Mouse (Mus musculus) heart, postnatal 4 days (tissue): ENCODE results near the gene N4bp3. TPM values are rescaled to one million over a fixed set of nuclear protein-coding genes. Genes with fewer than 3 reads are reported as not detected.

ENCODE experiments used
- DNase-seq: peaks from one replicate; pipeline ENCODE4 v3.0.0; 2021
- total RNA-seq, 2 experiments: library from RNA; stranded (reverse); gene quantifications; 2 replicates each; pipeline ENCODE4 v1.2.3; 2021

The N4bp3 gene
- total RNA-seq, 2 experiments from 2014 or later, result 41.3 to 44.4 TPM

DNA sequence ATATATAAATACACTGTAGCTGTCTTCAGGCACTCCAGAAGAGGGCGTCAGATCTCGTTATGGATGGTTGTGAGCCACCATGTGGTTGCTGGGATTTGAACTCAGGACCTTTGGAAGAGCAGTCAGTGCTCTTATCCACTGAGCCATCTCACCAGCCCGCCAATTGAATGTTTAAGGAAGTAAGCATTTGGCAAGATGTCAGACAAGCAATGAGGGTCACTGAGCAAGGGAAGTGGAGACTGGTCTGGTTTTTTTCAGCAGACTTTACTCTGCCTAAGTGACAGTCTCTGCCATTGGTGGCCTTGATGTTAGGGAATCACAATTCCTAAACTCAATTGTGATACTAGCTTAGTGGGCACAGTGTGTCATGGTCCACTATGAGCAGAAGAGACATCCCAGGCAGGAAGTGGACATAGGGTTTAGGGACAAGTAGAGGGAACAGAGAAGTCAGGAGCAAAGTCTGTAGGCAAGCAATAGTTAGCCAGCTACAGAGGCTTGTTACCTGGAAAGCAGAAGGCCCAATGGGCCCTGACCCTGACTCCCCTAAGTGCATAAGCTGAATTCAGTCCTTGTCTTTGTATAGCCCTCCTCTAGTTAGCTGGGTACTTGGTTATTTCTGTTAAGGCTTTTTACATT is 55.8 kb downstream of the N4bp3 start:
- DNase-seq, result no peak

DNA sequence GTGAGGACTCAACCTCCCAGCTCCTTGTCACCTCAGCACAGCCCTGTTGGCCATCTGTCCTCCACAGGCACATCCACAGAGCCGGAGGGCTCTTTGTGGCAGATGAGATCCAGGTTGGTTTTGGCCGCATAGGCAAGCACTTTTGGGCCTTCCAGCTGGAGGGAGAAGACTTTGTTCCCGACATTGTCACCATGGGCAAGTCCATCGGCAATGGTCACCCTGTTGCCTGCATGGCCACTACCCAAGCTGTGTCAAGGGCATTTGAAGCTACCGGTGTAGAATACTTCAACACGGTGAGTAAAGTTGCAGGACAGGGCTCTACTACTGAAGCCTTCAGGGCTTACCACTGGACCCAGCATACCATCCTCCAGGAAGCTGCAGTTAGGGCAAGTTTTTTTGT is 56.8 kb downstream of the N4bp3 start:
- no peak for DNase-seq

DNA sequence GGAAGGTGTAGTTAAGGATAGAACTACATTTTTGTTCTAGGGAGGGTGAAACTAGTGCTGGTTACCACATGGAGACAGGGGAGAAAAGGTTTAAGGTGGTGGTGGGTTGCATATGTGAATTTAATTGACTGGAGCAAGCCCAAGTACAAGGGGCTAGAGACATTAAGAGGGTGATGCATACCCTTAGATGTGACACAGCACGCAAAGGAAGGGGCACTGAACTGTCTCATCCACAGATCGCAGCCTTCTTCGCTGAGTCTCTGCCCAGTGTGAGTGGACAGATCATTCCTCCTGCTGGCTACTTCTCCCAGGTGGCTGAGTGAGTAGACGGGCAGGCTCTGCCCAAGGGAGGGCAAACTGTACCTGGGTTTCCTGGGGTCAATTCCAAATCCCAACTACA is 57.3 kb downstream of the N4bp3 start:
- no peak for DNase-seq

Other genes with a start within 250 kb of the N4bp3 start
- gene Phykpl, start 66.1 kb downstream of the N4bp3 start, total RNA-seq, result 10 to 100 TPM; 11.7 to 12.3 TPM
- gene Hnrnpab, start 44.0 kb downstream of the N4bp3 start, total RNA-seq, result 100 to 1,000 TPM; 366 to 372 TPM
- gene Nhp2, start 31.1 kb downstream of the N4bp3 start, total RNA-seq, result 10 to 100 TPM; 41.4 to 42.4 TPM
- gene Rmnd5b, start 14.9 kb downstream of the N4bp3 start, total RNA-seq, result 10 to 100 TPM; 24.3 to 27.4 TPM
- 1 to 10 TPM; 1.3 to 2.0 TPM for gene D930048N14Rik, start 112 bp upstream of the N4bp3 start, total RNA-seq
- 10 to 100 TPM; 23.0 to 23.6 TPM for gene 0610009B22Rik, start 38.0 kb upstream of the N4bp3 start, total RNA-seq
- 10 to 100 TPM; 23.0 to 23.7 TPM for gene Sec24a, start 112.8 kb upstream of the N4bp3 start, total RNA-seq
- 10 to 100 TPM; 93.6 to 95.8 TPM for gene Sar1b, start 112.8 kb upstream of the N4bp3 start, total RNA-seq
- gene Jade2, start 206.8 kb upstream of the N4bp3 start, total RNA-seq, result 1 to 10 TPM; 2.7 to 3.0 TPM